Mouse (Mus musculus): ENCODE results near the gene Zfp853. TPM values are rescaled to one million over a fixed set of nuclear protein-coding genes. Genes with fewer than 3 reads are reported as not detected.

The Zfp853 gene
- polyA plus RNA-seq (2014; fragmentation: Nextera tagmentation; extraction: Ambion mirVana): 0.13 TPM in 1 of 2 replicates, not detected in the other

- H3K4me1 ChIP-seq (ENCODE audit: control insufficient read depth, insufficient read depth, low read length): 0 out of 2 replicates have a peak, but pooled peaks cover 3% of the 10 kb centered on the region
- no peaks in the 10 kb centered on the region for H3K9me3 ChIP-seq (ENCODE audit: control insufficient read depth, low read length)
- peaks cover 8% of the 10 kb centered on the region; the same call in 1 of the 2 replicates for H3K36me3 ChIP-seq (ENCODE audit: control insufficient read depth, insufficient read depth, low read length)
- WGBS: 2% methylated on average over 36 of the region's 38 CpGs
- H3K27ac ChIP-seq (replicated peaks; ENCODE audit: low read depth, low read length): no peak within 1 kb of the TSS
- H3K27me3 ChIP-seq (ENCODE audit: control insufficient read depth, insufficient read depth, low read length): peaks cover 55% of the 10 kb centered on the region
- peak within 1 kb of the TSS; percentile 54 for H3K9ac ChIP-seq (replicated peaks; ENCODE audit: low read length)
- no peak for ATAC-seq (ENCODE audit: low FRiP score, low TSS enrichment)
- no peak for DNase-seq
- peak within 1 kb of the TSS; percentile 41 for H3K4me3 ChIP-seq (replicated peaks; ENCODE audit: low read depth, low read length)
- peak within 1 kb of the TSS; percentile 67 for H3K4me2 ChIP-seq (ENCODE audit: low read length)
Measured at GRCm38 (mm10) chr5:143293404-143293803, at the start of gene Zfp853. Gene Zfp853 (minus strand): TSS chr5:143293623.

- 65% methylated on average over 6 of the region's 6 CpGs for WGBS
- Histone ChIP-seq H3K4me1 (ENCODE audit: control insufficient read depth, insufficient read depth, low read length) (no peaks in the 10 kb centered on the region), H3K27me3 (ENCODE audit: control insufficient read depth, insufficient read depth, low read length) (no peaks in the 10 kb centered on the region), H3K36me3 (ENCODE audit: control insufficient read depth, insufficient read depth, low read length) (no peaks in the 10 kb centered on the region), H3K27ac (replicated peaks; ENCODE audit: low read depth, low read length) (no peak overlapping the region), H3K4me2 (ENCODE audit: low read length) (no peak overlapping the region), H3K9me3 (ENCODE audit: control insufficient read depth, low read length) (no peaks in the 10 kb centered on the region), H3K9ac (replicated peaks; ENCODE audit: low read length) (no peak overlapping the region), H3K4me3 (replicated peaks; ENCODE audit: low read depth, low read length) (no peak overlapping the region)
- ATAC-seq (ENCODE audit: low FRiP score, low TSS enrichment) (no peak), DNase-seq (no peak)
Measured at GRCm38 (mm10) chr5:143339603-143340002, 46.2 kb upstream of the Zfp853 start.

DNA sequence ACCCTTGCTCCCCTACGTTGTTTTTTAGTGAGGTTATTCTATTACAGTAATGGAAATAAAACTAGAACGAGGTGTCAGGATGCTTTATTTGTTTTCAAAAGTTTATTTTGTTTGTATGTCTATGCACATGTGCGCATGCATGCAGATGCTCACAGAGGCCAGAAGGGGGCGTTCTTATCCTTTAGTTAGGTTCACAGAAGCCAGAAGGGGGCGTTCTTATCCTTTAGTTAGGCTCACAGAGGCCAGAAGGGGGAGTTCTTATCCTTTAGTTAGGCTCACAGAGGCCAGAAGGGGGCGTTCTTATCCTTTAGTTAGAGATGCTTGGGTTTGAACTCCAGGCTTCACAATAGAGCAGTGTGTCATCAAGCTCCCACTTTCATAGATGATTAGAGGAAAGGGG, 43.1 kb upstream of the Zfp853 start:
- Histone ChIP-seq H3K27me3 (ENCODE audit: control insufficient read depth, insufficient read depth, low read length) (no peaks in the 10 kb centered on the region), H3K4me3 (replicated peaks; ENCODE audit: low read depth, low read length) (no peak overlapping the region), H3K36me3 (ENCODE audit: control insufficient read depth, insufficient read depth, low read length) (no peaks in the 10 kb centered on the region), H3K4me2 (ENCODE audit: low read length) (no peak overlapping the region), H3K9ac (replicated peaks; ENCODE audit: low read length) (no peak overlapping the region), H3K4me1 (ENCODE audit: control insufficient read depth, insufficient read depth, low read length) (no peaks in the 10 kb centered on the region), H3K9me3 (ENCODE audit: control insufficient read depth, low read length) (no peaks in the 10 kb centered on the region), H3K27ac (replicated peaks; ENCODE audit: low read depth, low read length) (no peak overlapping the region)
- WGBS: 70% methylated on average over 6 of the region's 6 CpGs
- ATAC-seq (ENCODE audit: low FRiP score, low TSS enrichment) (no peak), DNase-seq (no peak)

DNA sequence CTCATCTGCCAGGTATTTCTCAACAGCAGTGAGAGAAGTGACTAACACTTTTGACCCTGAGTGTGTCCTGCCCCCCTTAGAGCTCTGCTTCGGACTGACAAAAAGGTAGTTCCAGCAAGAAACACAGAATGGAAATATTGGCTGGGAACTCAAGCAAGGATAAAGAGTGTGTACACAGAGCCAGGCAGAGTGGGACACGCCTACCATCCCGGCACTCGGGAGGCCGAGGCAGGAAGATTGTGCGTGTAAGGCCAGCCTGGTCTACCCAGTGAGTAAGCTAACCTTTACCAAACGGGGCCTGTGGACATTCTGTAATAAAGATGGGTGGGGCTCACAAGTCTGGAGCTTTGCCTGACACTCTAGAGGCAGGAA, 41.7 kb upstream of the Zfp853 start:
- 83% methylated on average over 7 of the region's 7 CpGs for WGBS
- no peak for DNase-seq
- H3K9ac ChIP-seq (replicated peaks; ENCODE audit: low read length): no peak overlapping the region

DNA sequence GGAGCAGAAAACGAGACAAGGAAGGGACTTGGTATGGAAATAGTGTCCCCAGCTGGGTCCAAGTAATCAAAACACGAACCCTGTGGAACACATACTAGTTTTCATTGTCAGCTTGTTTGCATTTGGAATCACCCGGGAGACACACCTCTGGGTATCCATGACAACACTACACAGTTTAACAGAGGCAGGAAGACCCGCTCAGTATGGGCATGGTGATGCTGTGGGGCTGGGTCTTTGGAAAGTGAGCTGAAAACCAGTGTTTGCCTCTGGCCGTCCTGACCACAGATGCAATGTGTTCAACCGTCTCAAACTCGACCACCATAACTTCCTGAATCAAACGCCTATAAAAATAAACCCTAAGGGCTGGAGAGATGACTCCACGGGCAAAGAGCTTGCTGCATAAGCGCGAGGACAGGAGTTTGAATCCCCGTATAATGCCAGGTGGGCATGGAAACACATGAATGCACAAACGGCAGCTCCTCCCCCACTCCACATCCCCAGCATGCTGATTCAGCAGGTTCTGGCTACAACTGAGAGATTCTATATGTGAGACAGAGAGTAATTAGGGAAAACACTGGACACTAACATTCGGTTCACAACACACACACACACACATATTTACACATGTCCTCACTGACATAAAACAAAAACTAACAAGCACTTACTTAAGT, 41.1 kb upstream of the Zfp853 start:
- Histone ChIP-seq H3K4me2 (ENCODE audit: low read length) (no peak overlapping the region), H3K9me3 (ENCODE audit: control insufficient read depth, low read length) (no peaks in the 10 kb centered on the region), H3K9ac (replicated peaks; ENCODE audit: low read length) (no peak overlapping the region), H3K4me3 (replicated peaks; ENCODE audit: low read depth, low read length) (no peak overlapping the region), H3K4me1 (ENCODE audit: control insufficient read depth, insufficient read depth, low read length) (peaks cover 7% of the 10 kb centered on the region), H3K27me3 (ENCODE audit: control insufficient read depth, insufficient read depth, low read length) (no peaks in the 10 kb centered on the region), H3K36me3 (ENCODE audit: control insufficient read depth, insufficient read depth, low read length) (no peaks in the 10 kb centered on the region), H3K27ac (replicated peaks; ENCODE audit: low read depth, low read length) (no peak overlapping the region)
- 75% methylated on average over 14 of the region's 14 CpGs for WGBS
- no peak for ATAC-seq (ENCODE audit: low FRiP score, low TSS enrichment)
- no peak for DNase-seq

More for the DNA sequence above, 41.7 kb upstream of the Zfp853 start:
- ATAC-seq (ENCODE audit: low FRiP score, low TSS enrichment): no peak
- H3K36me3 ChIP-seq (ENCODE audit: control insufficient read depth, insufficient read depth, low read length): no peaks in the 10 kb centered on the region
- H3K9me3 ChIP-seq (ENCODE audit: control insufficient read depth, low read length): no peaks in the 10 kb centered on the region
- peaks cover 2% of the 10 kb centered on the region for H3K4me1 ChIP-seq (ENCODE audit: control insufficient read depth, insufficient read depth, low read length)
- no peak overlapping the region for H3K4me3 ChIP-seq (replicated peaks; ENCODE audit: low read depth, low read length)
- no peak overlapping the region for H3K27ac ChIP-seq (replicated peaks; ENCODE audit: low read depth, low read length)
- no peaks in the 10 kb centered on the region for H3K27me3 ChIP-seq (ENCODE audit: control insufficient read depth, insufficient read depth, low read length)
- no peak overlapping the region for H3K4me2 ChIP-seq (ENCODE audit: low read length)

GRCm38 (mm10) chr5:143333872-143334271, 40.4 kb upstream of the Zfp853 start:
- no peak for ATAC-seq (ENCODE audit: low FRiP score, low TSS enrichment)
- no peak overlapping the region for H3K4me2 ChIP-seq (ENCODE audit: low read length)
- H3K36me3 ChIP-seq (ENCODE audit: control insufficient read depth, insufficient read depth, low read length): no peaks in the 10 kb centered on the region
- WGBS: 17% methylated on average over 5 of the region's 5 CpGs
- H3K4me1 ChIP-seq (ENCODE audit: control insufficient read depth, insufficient read depth, low read length): peaks cover 7% of the 10 kb centered on the region
- no peak overlapping the region for H3K27ac ChIP-seq (replicated peaks; ENCODE audit: low read depth, low read length)
- H3K9me3 ChIP-seq (ENCODE audit: control insufficient read depth, low read length): no peaks in the 10 kb centered on the region
- H3K4me3 ChIP-seq (replicated peaks; ENCODE audit: low read depth, low read length): no peak overlapping the region
- no peak overlapping the region for H3K9ac ChIP-seq (replicated peaks; ENCODE audit: low read length)
- H3K27me3 ChIP-seq (ENCODE audit: control insufficient read depth, insufficient read depth, low read length): no peaks in the 10 kb centered on the region
- DNase-seq: peak; percentile 86

DNA sequence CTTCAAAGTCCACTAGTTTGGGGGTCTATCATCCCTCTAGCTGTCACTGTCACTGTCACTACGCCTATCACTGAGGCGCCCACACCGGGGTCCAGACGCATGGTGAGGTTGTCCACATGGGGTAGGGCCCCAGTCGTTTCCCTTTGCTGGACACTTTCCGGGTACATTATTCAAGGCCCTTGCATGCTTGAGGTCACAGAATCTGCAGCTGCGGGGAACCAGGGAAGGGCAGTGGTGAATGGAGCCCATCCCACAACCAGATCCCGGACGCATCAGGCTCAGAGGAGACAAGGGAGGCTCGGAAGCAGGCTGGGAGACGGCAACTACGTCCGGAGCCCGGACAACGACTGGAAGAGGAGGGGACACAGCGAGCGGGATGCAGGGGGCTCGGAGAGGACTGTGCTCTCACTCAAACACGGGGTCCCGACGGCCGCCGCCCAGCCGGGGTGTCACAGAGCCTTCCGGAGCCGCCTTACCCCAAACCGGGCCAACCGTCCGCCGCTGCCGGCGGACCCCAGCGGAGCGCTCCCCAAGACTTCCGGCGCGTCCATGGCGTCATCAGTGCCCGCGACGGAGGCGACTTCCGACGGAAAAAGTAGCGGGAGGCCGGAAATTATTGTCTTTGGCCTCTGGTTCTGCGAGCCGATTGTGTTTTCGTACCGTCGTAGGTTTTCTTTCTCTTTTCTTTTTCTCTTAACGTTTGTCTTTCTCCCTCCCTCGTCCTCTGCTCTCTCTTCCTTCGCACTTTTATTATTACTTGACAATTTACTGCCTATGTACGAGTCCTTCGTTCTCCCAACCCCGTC, 35.5 kb upstream of the Zfp853 start, which contains the start of gene Zdhhc4:
Gene Zdhhc4, minus strand, starts transcription at position 567 of the 806 bp plus-strand sequence.
- peaks cover 14% of the 10 kb centered on the region for H3K4me1 ChIP-seq (ENCODE audit: control insufficient read depth, insufficient read depth, low read length)
- peak within 1 kb of the TSS; percentile 53 for H3K27ac ChIP-seq (replicated peaks; ENCODE audit: low read depth, low read length)
- peaks cover 27% of the 10 kb centered on the region for H3K36me3 ChIP-seq (ENCODE audit: control insufficient read depth, insufficient read depth, low read length)
- no peaks in the 10 kb centered on the region for H3K27me3 ChIP-seq (ENCODE audit: control insufficient read depth, insufficient read depth, low read length)
- ATAC-seq (ENCODE audit: low FRiP score, low TSS enrichment): peak; percentile 70; the same call in 1 of the 2 replicates
- H3K4me3 ChIP-seq (replicated peaks; ENCODE audit: low read depth, low read length): peak within 1 kb of the TSS; percentile 94
- peak; percentile 98 for DNase-seq
- H3K9me3 ChIP-seq (ENCODE audit: control insufficient read depth, low read length): no peaks in the 10 kb centered on the region
- peak within 1 kb of the TSS; percentile 95 for H3K4me2 ChIP-seq (ENCODE audit: low read length)
- peak within 1 kb of the TSS; percentile 89 for H3K9ac ChIP-seq (replicated peaks; ENCODE audit: low read length)
- WGBS: under 1% methylated on average over 57 of the region's 57 CpGs

DNA sequence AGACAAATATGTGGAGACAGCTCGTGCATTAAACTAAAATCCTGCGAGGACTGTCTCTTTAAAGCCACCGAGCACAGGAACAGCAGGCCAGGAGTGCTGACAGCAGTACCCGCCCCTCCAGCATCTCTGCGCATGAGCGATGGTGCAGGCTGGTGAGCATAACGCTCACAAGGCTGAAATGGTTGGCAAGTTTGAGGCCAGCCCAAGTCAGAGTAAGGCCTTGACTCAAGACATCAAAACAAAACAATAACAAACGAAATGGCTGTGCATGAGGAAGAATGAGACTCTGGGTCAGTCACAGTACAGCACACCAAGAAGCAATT, 23.8 kb upstream of the Zfp853 start:
- H3K36me3 ChIP-seq (ENCODE audit: control insufficient read depth, insufficient read depth, low read length): peaks cover 63% of the 10 kb centered on the region
- 77% methylated on average over 8 of the region's 8 CpGs for WGBS

More for the DNA sequence above, 23.8 kb upstream of the Zfp853 start:
- H3K9me3 ChIP-seq (ENCODE audit: control insufficient read depth, low read length): no peaks in the 10 kb centered on the region
- H3K27me3 ChIP-seq (ENCODE audit: control insufficient read depth, insufficient read depth, low read length): no peaks in the 10 kb centered on the region
- peaks cover 17% of the 10 kb centered on the region for H3K4me1 ChIP-seq (ENCODE audit: control insufficient read depth, insufficient read depth, low read length)
- DNase-seq (no peak), ATAC-seq (ENCODE audit: low FRiP score, low TSS enrichment) (no peak)
- no peak overlapping the region for H3K27ac ChIP-seq (replicated peaks; ENCODE audit: low read depth, low read length)
- no peak overlapping the region for H3K4me3 ChIP-seq (replicated peaks; ENCODE audit: low read depth, low read length)
- no peak overlapping the region for H3K4me2 ChIP-seq (ENCODE audit: low read length)
- no peak overlapping the region for H3K9ac ChIP-seq (replicated peaks; ENCODE audit: low read length)
